Mouse (Mus musculus) frontal cortex, postnatal 14 days (tissue): ENCODE measurements at regions not wholly inside any gene's neighbourhood (a gene's known extent, or its start where the extent isn't known, plus 50 kb on each side); places are given as distances from the start of the nearest gene placed in this dataset.

ENCODE experiments used
- DNase-seq, 2 experiments: peaks; one replicate each; pipeline ENCODE4 v3.0.0; 2022; ENCODE audit warnings: low spot score in 2 of 2

DNA sequence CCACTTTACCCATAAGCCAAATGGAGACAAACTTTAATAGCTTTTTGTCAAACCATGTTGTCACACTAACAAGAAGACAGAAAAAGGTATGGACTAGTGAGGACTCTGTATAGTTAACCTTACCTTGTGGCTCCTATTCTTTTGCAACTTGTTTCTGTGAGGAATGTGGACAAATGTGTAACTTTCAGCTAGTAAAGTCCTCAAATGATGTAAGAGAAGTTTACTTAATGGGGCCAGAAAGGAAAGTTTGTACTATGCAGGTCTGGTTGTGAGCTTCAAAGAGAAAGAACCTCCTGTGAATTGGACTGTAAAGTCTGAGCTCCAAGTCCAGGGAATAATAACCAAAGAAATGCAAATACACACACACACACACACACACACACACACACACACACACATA is 356.7 kb upstream of the Atxn7l3b start:
- DNase-seq: no peak

DNA sequence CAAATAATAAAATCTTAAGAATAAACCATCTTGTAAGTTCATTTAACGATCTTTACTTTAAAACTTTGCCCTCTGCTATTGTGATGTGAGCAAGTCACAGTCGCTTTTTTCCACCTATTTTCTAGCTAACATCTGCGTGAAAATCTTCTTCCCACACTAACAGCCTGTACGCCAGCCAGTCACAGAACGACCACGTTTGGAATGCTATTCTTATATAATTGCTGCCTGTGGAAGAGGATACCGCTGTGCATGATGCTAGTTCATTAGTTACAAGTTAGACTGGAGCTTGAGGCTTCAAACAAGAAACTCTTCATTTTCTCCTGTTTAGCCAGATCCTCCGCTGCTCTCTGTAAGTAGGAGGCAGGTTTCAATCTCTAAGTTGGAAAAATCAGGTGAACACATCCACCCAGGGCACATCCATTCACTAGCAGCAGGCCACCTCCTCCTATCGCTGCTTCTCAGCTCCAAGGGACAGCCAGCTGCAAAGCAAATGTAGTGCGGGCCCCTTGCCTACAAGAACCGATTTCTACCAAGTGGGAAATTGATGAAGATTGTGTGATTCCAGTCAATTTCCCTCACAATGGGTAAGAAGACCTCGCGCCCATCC is 312.1 kb upstream of the Atxn7l3b start:
- DNase-seq: peak; percentile 3 to 4
